Comparison of ENCODE assay signal across 11 mouse cellular contexts in genomic region chr1:139376638-139377286, GRCm38 (mm10). TPM values are rescaled to one million over a fixed set of nuclear protein-coding genes. Genes with fewer than 3 reads are reported as not detected.
A peak's percentile ranks its signal among the peaks of the same experiment; 100 is the strongest.
DNase-seq lines count a peak whose midpoint lies in the region; ATAC-seq and TF ChIP-seq lines count a peak whose summit lies in the region.
"Had no signal": no experiment of that assay in that cellular context is flagged by ENCODE, and none has a peak within 500 bp of the region (broad histone marks: within the 10 kb centered on the region; RNA-seq: fewer than 3 reads in every experiment).

Gene Crb1, minus strand, starts transcription at chr1:139377100.

- in situ Hi-C loops in CH12.LX (cut with MboI; ENCODE audit: low pct_ligation_motif_present, low pct_unique_long_range_greater_than_20kb, low sequenced_read_pairs): no loop called here

- no peak within 1 kb of the TSS for H3K27ac ChIP-seq in CH12.LX (ENCODE audit: insufficient read depth, low read depth)
- H3K27ac ChIP-seq in embryonic facial prominence, embryonic 14.5 days (replicated peaks; ENCODE audit: low read depth, low read length): no peak within 1 kb of the TSS
- no peak within 1 kb of the TSS for H3K27ac ChIP-seq in limb, embryonic 10.5 days

- no peaks in the 10 kb centered on the region for H3K36me3 ChIP-seq in CH12.LX (replicated peaks in 1 of 2; ENCODE audit: control insufficient read depth in 1 of 2, insufficient read depth in 1 of 2, low read length in 1 of 2)
- no peaks in the 10 kb centered on the region for H3K36me3 ChIP-seq in embryonic facial prominence, embryonic 14.5 days (ENCODE audit: control insufficient read depth, insufficient read depth, low read length)
- no peaks in the 10 kb centered on the region for H3K36me3 ChIP-seq in limb, embryonic 10.5 days

- peak; percentile 31; the same call in 1 of the 2 replicates for ATAC-seq in cerebellum, adult (ENCODE audit: insufficient number of reproducible peaks, low FRiP score, low TSS enrichment)
- peak; percentile 89 for ATAC-seq in embryonic facial prominence, embryonic 14.5 days (ENCODE audit: low read depth)
- ATAC-seq: lung, postnatal 0 days had no signal

- H3K9ac ChIP-seq in CH12.LX (ENCODE audit: insufficient read depth, low read depth): no peak within 1 kb of the TSS; the same call in 1 of the 2 replicates
- H3K9ac ChIP-seq in embryonic facial prominence, embryonic 14.5 days (ENCODE audit: low read depth, low read length): no peak within 1 kb of the TSS

- peaks cover 7 to 16% of the 10 kb centered on the region in 2 experiments for H3K4me1 ChIP-seq in CH12.LX (ENCODE audit: control insufficient read depth in 1 of 2, insufficient read depth in 2 of 2)
- H3K4me1 ChIP-seq in embryonic facial prominence, embryonic 14.5 days (ENCODE audit: control insufficient read depth, insufficient read depth, low read length): peaks cover 5% of the 10 kb centered on the region; the same call in 1 of the 2 replicates
- peaks cover 17% of the 10 kb centered on the region for H3K4me1 ChIP-seq in limb, embryonic 10.5 days

- H3K9me3 ChIP-seq in CH12.LX (replicated peaks; ENCODE audit: low read length): no peaks in the 10 kb centered on the region
- H3K9me3 ChIP-seq in embryonic facial prominence, embryonic 14.5 days (ENCODE audit: control insufficient read depth, low read length): no peaks in the 10 kb centered on the region
- H3K9me3 ChIP-seq in limb, embryonic 10.5 days (replicated peaks): no peaks in the 10 kb centered on the region

- 6% methylated on average over 5 of the region's 5 CpGs for WGBS in embryonic facial prominence, embryonic 14.5 days
- 13% methylated on average over 5 of the region's 5 CpGs for WGBS in limb, embryonic 10.5 days

- dilution Hi-C loops in CH12.LX (cut with MboI; ENCODE audit: extremely low pct_ligation_motif_present, extremely low pct_unique_long_range_greater_than_20kb, low sequenced_read_pairs): no loop called here

- no peaks in the 10 kb centered on the region for H3K27me3 ChIP-seq in CH12.LX (replicated peaks)
- no peaks in the 10 kb centered on the region for H3K27me3 ChIP-seq in embryonic facial prominence, embryonic 14.5 days (replicated peaks; ENCODE audit: control insufficient read depth, insufficient read depth, low read length)
- no peaks in the 10 kb centered on the region for H3K27me3 ChIP-seq in limb, embryonic 10.5 days (ENCODE audit: low read depth, poor library complexity, severe bottlenecking)

- H3K4me2 ChIP-seq in CH12.LX (ENCODE audit: insufficient read depth, low read depth, poor library complexity, severe bottlenecking): peak within 1 kb of the TSS; percentile 30
- peak within 1 kb of the TSS; percentile 5; the same call in 1 of the 2 replicates for H3K4me2 ChIP-seq in embryonic facial prominence, embryonic 14.5 days (ENCODE audit: low read depth, low read length)

- no peaks in the 10 kb centered on the region for H3K79me2 ChIP-seq in CH12.LX (replicated peaks; ENCODE audit: control insufficient read depth, extremely low read depth, insufficient read depth, poor library complexity, severe bottlenecking)

- DNase-seq in cerebellum, adult 18-20 months: no peak
- DNase-seq in CH12.LX (ENCODE audit: extremely low read depth): peak; percentile 21
- DNase-seq in embryonic facial prominence, embryonic 14.5 days (ENCODE audit: low spot score): peak; percentile 61
- peak; percentile 41 for DNase-seq in limb, embryonic 10.5 days (ENCODE audit: low spot score)
- no peak for DNase-seq in spleen, postnatal 4 days (ENCODE audit: low spot score in 2 of 2)
- no peak for DNase-seq in spleen, postnatal 10 days (ENCODE audit: low spot score in 2 of 2)
- no peak for DNase-seq in adrenal gland, adult 8-10 months
- DNase-seq: heart, postnatal 10 days had no signal

- no peak for TF ChIP-seq CTCF in CH12.LX (conservative IDR thresholded peaks at IDR 0.05 in 1 of 2, IDR thresholded peaks at IDR 0.05 in 1 of 2; ENCODE audit: low read depth in 2 of 2, low read length in 2 of 2)

- peak; percentile 36; the same call in 1 of the 2 replicates for TF ChIP-seq POLR2A in CH12.LX (IDR thresholded peaks at IDR 0.05; ENCODE audit: low read depth, low read length)

- peak within 1 kb of the TSS in 1 of 3 experiments; percentile 30 for H3K4me3 ChIP-seq in CH12.LX (replicated peaks in 1 of 3; ENCODE audit: low read depth in 2 of 3, low read length in 2 of 3, poor library complexity in 1 of 3)
- no peak within 1 kb of the TSS for H3K4me3 ChIP-seq in embryonic facial prominence, embryonic 14.5 days (ENCODE audit: low read depth, low read length)
- H3K4me3 ChIP-seq in limb, embryonic 10.5 days: no peak within 1 kb of the TSS

- TF ChIP-seq RAD21 in CH12.LX (IDR thresholded peaks at IDR 0.05; ENCODE audit: low read depth, low read length): no peak

- 0 out of 2 replicates have a peak, but pooled peaks have one; percentile 10 for TF ChIP-seq EP300 in CH12.LX (IDR thresholded peaks at IDR 0.05; ENCODE audit: low read length)

TF ChIP-seq in CH12.LX, 34 proteins besides CTCF, POLR2A, EP300 and RAD21:
- 0 out of 2 replicates have a peak, but pooled peaks have one; percentile 10 for TF ChIP-seq MAX (IDR thresholded peaks at IDR 0.05; ENCODE audit: low read length)
- 0 out of 2 replicates have a peak, but pooled peaks have one; percentile 27 for TF ChIP-seq ELF1 (IDR thresholded peaks at IDR 0.05; ENCODE audit: low read depth, low read length)
- peak; percentile 79 for TF ChIP-seq BHLHE40 (IDR thresholded peaks at IDR 0.05; ENCODE audit: low read depth, low read length)
- no peak for TF ChIP-seq E2F4 (IDR thresholded peaks at IDR 0.05; ENCODE audit: insufficient replicate concordance, low read depth, low read length)

RNA-seq across cellular contexts. Expression of gene Crb1, which starts in this region (rescaled TPM):
- total RNA-seq in CH12.LX (2012; rRNA removed) (0.25 and 0.29 TPM in 2 replicates), CH12.LX (2014; rRNA removed) (0.12 and 0.16 TPM in 2 replicates)
- 0.10 and 0.15 TPM in 2 replicates for polyA plus RNA-seq in CH12.LX (2012; ENCODE audit: insufficient read length, low read depth)
- 0.10 and 0.34 TPM in 2 replicates for polyA plus RNA-seq in embryonic facial prominence, embryonic 14.5 days (2014; fragmentation: Nextera tagmentation; extraction: Ambion mirVana)
- 0.44 and 0.46 TPM in 2 replicates for polyA plus RNA-seq in limb, embryonic 10.5 days (2016; fragmentation: Nextera tagmentation; extraction: Ambion mirVana)
- not detected for total RNA-seq in adrenal gland, adult 8-10 months (2022)
- polyA plus RNA-seq: small intestine, adult 2 months had no signal

Comparison
In these comparisons a context has a peak if more than half of its experiments do, and no peak if none do; other contexts are left out.
1. Peak in DNase-seq and H3K4me2 ChIP-seq in CH12.LX; RNA of the gene not detected or under 1 TPM.
2. Peak in DNase-seq, ATAC-seq and H3K4me2 ChIP-seq in embryonic facial prominence, embryonic 14.5 days; RNA of the gene not detected or under 1 TPM.
3. Peak in DNase-seq in limb, embryonic 10.5 days; RNA of the gene not detected or under 1 TPM.